Mouse (Mus musculus) kidney, postnatal 0 days (tissue): ENCODE results near the gene Mrpl45. TPM values are rescaled to one million over a fixed set of nuclear protein-coding genes. Genes with fewer than 3 reads are reported as not detected.

Source experiments
- ATAC-seq: fragments of 200-750 bp; cut with Nextera tagmentation; replicated peaks from 2 replicates; pipeline ENCODE4 v1.8.0; 2017; ENCODE audit warnings: low read depth, moderate number of reproducible peaks, moderate TSS enrichment, moderate library complexity; ENCODE audit not compliant: low FRiP score
- DNase-seq: peaks from one replicate; pipeline ENCODE4 v3.0.0-alpha.2; 2016; ENCODE audit warnings: low spot score
- H3K27ac ChIP-seq: fragments of 300-500 bp; sonication (generic); 2 replicates; pipeline ENCODE4 v1.5.1; 2014; ENCODE audit warnings: mild to moderate bottlenecking
- H3K27me3 ChIP-seq: fragments of 300-500 bp; sonication (generic); 2 replicates; pipeline ENCODE4 v1.6.1; 2014; ENCODE audit warnings: low read length, mixed read lengths; ENCODE audit not compliant: insufficient read depth
- H3K36me3 ChIP-seq: fragments of 300-500 bp; sonication (generic); 2 replicates; pipeline ENCODE4 v1.6.1; 2014; ENCODE audit warnings: low read length, mixed read lengths; ENCODE audit not compliant: insufficient read depth
- H3K4me1 ChIP-seq: fragments of 300-500 bp; sonication (generic); replicated peaks from 2 replicates; pipeline ENCODE4 v1.6.1; 2014; ENCODE audit warnings: antibody characterized with exemption, low read length, mixed read lengths; ENCODE audit not compliant: insufficient read depth
- H3K4me2 ChIP-seq: fragments of 300-500 bp; sonication (generic); 2 replicates; pipeline ENCODE4 v1.6.1; 2014; ENCODE audit warnings: mild to moderate bottlenecking, low read length, moderate library complexity, mixed read lengths
- H3K4me3 ChIP-seq: fragments of 300-500 bp; sonication (generic); replicated peaks from 2 replicates; pipeline ENCODE4 v1.5.1; 2014; ENCODE audit warnings: low read depth, low read length
- H3K9ac ChIP-seq: fragments of 300-500 bp; sonication (generic); 2 replicates; pipeline ENCODE4 v1.6.1; 2014; ENCODE audit warnings: low read depth, low read length
- H3K9me3 ChIP-seq: fragments of 300-500 bp; sonication (generic); replicated peaks from 2 replicates; pipeline ENCODE4 v1.6.1; 2016; ENCODE audit warnings: low read length, inconsistent platforms, mixed read lengths
- CTCF ChIP-seq: IDR thresholded peaks from 2 replicates; pipeline ENCODE4 v1.5.1; 2016; ENCODE audit warnings: antibody characterized with exemption, low read depth, mild to moderate bottlenecking, moderate library complexity
- WGBS: fragments of 180-500 bp; shearing (Covaris S2); extraction: QIAGEN DNeasy Blood & Tissue Kit; methylation state at CpG from one replicate; pipeline ENCODE4 v1.1.7; 2014; 5-methylcytosine and 5-hydroxymethylcytosine counted together
- polyA plus RNA-seq: library from polyadenylated mRNA; unstranded; fragments of >200 nt; fragmentation: Nextera tagmentation; extraction: Ambion mirVana; gene quantifications from 2 replicates; pipeline ENCODE4 v1.2.1, GENCODE M21; 2015

The Mrpl45 gene
- polyA plus RNA-seq, 1 experiment from 2014 or later = 54.3 TPM

- H3K27me3 ChIP-seq = no peaks in the 10 kb centered on the region
- H3K9me3 ChIP-seq = no peaks in the 10 kb centered on the region
- 62% methylated on average over 5 of the region's 5 CpGs for WGBS
- H3K4me3 ChIP-seq = no peak overlapping the region
- no peak for TF ChIP-seq CTCF
- no peak for DNase-seq
- no peaks in the 10 kb centered on the region for H3K36me3 ChIP-seq
- H3K4me2 ChIP-seq = no peak overlapping the region
- ATAC-seq = no peak
- no peak overlapping the region for H3K9ac ChIP-seq
- no peak overlapping the region for H3K27ac ChIP-seq
- 0 out of 2 replicates have a peak, but pooled peaks cover 4% of the 10 kb centered on the region for H3K4me1 ChIP-seq
These were observed 10.9 kb upstream of the Mrpl45 start for GRCm38 (mm10) chr11:97304631-97305030.

GRCm38 (mm10) chr11:97307294-97308069 lies 8.0 kb upstream of the Mrpl45 start:
- H3K27ac ChIP-seq = no peak overlapping the region
- H3K4me1 ChIP-seq = 0 out of 2 replicates have a peak, but pooled peaks cover 4% of the 10 kb centered on the region
- no peak overlapping the region for H3K4me3 ChIP-seq
- H3K36me3 ChIP-seq = no peaks in the 10 kb centered on the region
- WGBS = 94% methylated on average over 11 of the region's 11 CpGs
- DNase-seq (no peak), ATAC-seq (no peak)
- no peaks in the 10 kb centered on the region for H3K9me3 ChIP-seq
- no peak for TF ChIP-seq CTCF
- no peaks in the 10 kb centered on the region for H3K27me3 ChIP-seq
- H3K9ac ChIP-seq = no peak overlapping the region
- H3K4me2 ChIP-seq = no peak overlapping the region

DNA sequence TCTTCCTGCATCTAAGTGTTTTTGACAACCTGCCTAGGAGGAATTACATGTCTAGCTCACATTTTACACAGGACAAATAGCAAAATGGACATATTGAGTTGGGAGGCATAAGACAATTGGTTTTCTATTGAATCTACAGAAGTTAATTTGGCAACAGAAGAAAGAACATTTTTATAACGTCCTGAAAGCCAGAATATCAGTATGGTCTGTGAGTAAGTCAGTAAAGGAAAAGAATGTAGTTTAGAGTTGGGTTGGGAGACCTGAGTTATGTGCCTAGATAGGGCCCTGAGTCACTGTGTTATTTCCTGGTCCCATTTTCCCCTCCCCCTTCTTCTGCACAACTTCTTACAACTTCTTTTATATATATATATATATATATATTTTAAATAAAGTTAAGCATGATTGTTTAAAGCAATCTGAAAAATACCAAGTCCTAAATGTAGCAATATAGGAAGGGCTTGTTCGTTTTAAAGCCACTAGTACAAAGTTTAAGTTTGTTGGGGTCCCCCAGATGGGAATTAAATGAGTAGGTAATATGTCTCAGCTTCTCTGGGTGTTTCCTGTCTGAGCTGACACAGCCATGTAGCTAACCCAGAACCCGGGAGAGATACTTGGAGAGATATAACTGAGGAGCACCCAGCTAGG lies 6.6 kb upstream of the Mrpl45 start:
- Histone ChIP-seq H3K4me2 (peak overlapping the region; percentile 76), H3K9ac (no peak overlapping the region), H3K4me3 (no peak overlapping the region), H3K27ac (0 out of 2 replicates have a peak overlapping the region, but pooled peaks have one; percentile 25), H3K4me1 (0 out of 2 replicates have a peak, but pooled peaks cover 4% of the 10 kb centered on the region), H3K36me3 (no peaks in the 10 kb centered on the region), H3K9me3 (no peaks in the 10 kb centered on the region), H3K27me3 (no peaks in the 10 kb centered on the region)
- 48% methylated on average over 3 of the region's 3 CpGs for WGBS
- TF ChIP-seq CTCF = no peak
- DNase-seq (no peak), ATAC-seq (no peak)

DNA sequence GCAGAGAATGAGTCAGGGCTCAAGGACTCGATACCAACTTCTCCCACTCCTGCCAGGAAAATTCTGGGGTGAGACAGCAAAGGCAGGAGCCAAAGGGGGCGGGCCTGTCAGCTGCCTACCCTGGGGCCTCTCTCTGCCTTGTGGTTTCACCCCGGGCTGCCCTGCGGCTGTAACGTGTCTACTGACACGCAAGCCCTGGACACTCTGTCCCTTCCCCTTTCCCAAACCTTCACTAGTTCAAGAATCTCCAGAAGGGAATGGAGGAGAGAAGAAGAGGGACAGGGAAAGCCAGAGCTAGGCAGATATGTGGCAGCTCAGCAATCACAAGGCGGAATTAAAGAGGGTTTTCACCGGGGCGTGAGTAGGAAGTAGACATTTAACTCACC lies 6.1 kb upstream of the Mrpl45 start:
- WGBS = 4% methylated on average over 9 of the region's 9 CpGs
- Histone ChIP-seq H3K9me3 (no peaks in the 10 kb centered on the region), H3K4me2 (peak overlapping the region; percentile 76), H3K4me1 (0 out of 2 replicates have a peak, but pooled peaks cover 4% of the 10 kb centered on the region), H3K36me3 (no peaks in the 10 kb centered on the region), H3K9ac (peak overlapping the region; percentile 35; the same call in 1 of the 2 replicates), H3K4me3 (peak overlapping the region; percentile 38), H3K27ac (0 out of 2 replicates have a peak overlapping the region, but pooled peaks have one; percentile 25), H3K27me3 (no peaks in the 10 kb centered on the region)
- ATAC-seq = no peak; the same call in 1 of the 2 replicates
- DNase-seq = peak; percentile 36
- no peak for TF ChIP-seq CTCF

- no peaks in the 10 kb centered on the region for H3K27me3 ChIP-seq
- no peaks in the 10 kb centered on the region for H3K36me3 ChIP-seq
- 0 out of 2 replicates have a peak, but pooled peaks cover 4% of the 10 kb centered on the region for H3K4me1 ChIP-seq
- peak overlapping the region; percentile 76 for H3K4me2 ChIP-seq
- H3K9me3 ChIP-seq = no peaks in the 10 kb centered on the region
- DNase-seq = peak; percentile 94
- H3K4me3 ChIP-seq = peak overlapping the region; percentile 38
- no peak overlapping the region for H3K27ac ChIP-seq
- under 1% methylated on average over 25 of the region's 25 CpGs for WGBS
- peak overlapping the region; percentile 35; the same call in 1 of the 2 replicates for H3K9ac ChIP-seq
- ATAC-seq = peak; percentile 69; the same call in 1 of the 2 replicates
- peak; percentile 86 for TF ChIP-seq CTCF
These were observed 5.5 kb upstream of the Mrpl45 start for GRCm38 (mm10) chr11:97309911-97310571.
